Mouse (Mus musculus) stomach, postnatal 0 days (tissue): Measurements from ENCODE around the gene Ablim2.

Experiments
- CTCF ChIP-seq: IDR thresholded peaks from 2 replicates; pipeline ENCODE4 v1.5.1; 2016; ENCODE audit warnings: antibody characterized with exemption, low read depth, mild to moderate bottlenecking, moderate library complexity
- EP300 ChIP-seq: optimal IDR thresholded peaks from 2 replicates; pipeline ENCODE3; 2016; ENCODE audit warnings: antibody characterized with exemption

DNA sequence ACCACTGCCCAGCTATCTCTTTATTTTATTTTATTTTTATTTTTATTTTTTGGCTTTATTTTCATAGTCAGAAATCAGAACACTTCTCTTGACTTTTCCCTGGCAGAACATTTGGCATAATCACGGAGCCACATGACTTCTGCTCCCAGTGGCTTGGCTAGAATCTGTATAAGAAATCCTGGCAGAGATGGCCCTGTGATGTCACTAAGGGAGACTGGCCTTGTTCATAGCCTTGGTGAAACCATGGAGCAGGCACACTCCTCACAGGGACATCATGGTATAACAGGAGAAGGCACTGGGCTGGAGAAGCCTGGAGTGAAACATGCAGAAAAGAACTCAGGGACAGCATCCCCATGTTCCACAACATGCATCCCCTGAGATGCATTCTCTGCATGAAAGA lies 7.7 kb upstream of the Ablim2 start:
- no peak for TF ChIP-seq CTCF
- TF ChIP-seq EP300 = no peak
